Mouse (Mus musculus) liver, embryonic 11.5 days (tissue): ENCODE results near the gene Eci1. TPM values are rescaled to one million over a fixed set of nuclear protein-coding genes. Genes with fewer than 3 reads are reported as not detected.

Experiments
- ATAC-seq: fragments of 200-750 bp; cut with Nextera tagmentation; replicated peaks from 2 replicates; pipeline ENCODE4 v1.8.0; 2017; ENCODE audit warnings: moderate number of reproducible peaks, mild to moderate bottlenecking, moderate TSS enrichment, moderate library complexity; ENCODE audit not compliant: low FRiP score
- DNase-seq: peaks from one replicate; pipeline ENCODE4 v3.0.0-alpha.2; 2017; ENCODE audit warnings: low spot score
- H3K27ac ChIP-seq: fragments of 300-500 bp; sonication (generic); 2 replicates; pipeline ENCODE4 v1.5.1; 2014; ENCODE audit warnings: mild to moderate bottlenecking, low read depth, low read length, control low read depth
- H3K27me3 ChIP-seq: fragments of 300-500 bp; sonication (generic); replicated peaks from 2 replicates; pipeline ENCODE4 v1.6.1; 2014; ENCODE audit warnings: low read length, mixed read lengths; ENCODE audit not compliant: control insufficient read depth, insufficient read depth
- H3K36me3 ChIP-seq: fragments of 300-500 bp; sonication (generic); 2 replicates; pipeline ENCODE4 v1.6.1; 2014; ENCODE audit warnings: mild to moderate bottlenecking, low read length, moderate library complexity, mixed read lengths; ENCODE audit not compliant: control insufficient read depth, insufficient read depth
- H3K4me1 ChIP-seq: fragments of 300-500 bp; sonication (generic); replicated peaks from 2 replicates; pipeline ENCODE4 v1.6.1; 2014; ENCODE audit warnings: low read length, mixed read lengths; ENCODE audit not compliant: control insufficient read depth, insufficient read depth
- H3K4me2 ChIP-seq: fragments of 300-500 bp; sonication (generic); 2 replicates; pipeline ENCODE4 v1.6.1; 2014; ENCODE audit warnings: mild to moderate bottlenecking, control low read depth, moderate library complexity
- H3K4me3 ChIP-seq: fragments of 300-500 bp; sonication (generic); 2 replicates; pipeline ENCODE4 v1.5.1; 2014; ENCODE audit warnings: low read depth, low read length, control low read depth
- H3K9ac ChIP-seq: fragments of 300-500 bp; sonication (generic); 2 replicates; pipeline ENCODE4 v1.6.1; 2014; ENCODE audit warnings: low read depth, low read length, control low read depth
- H3K9me3 ChIP-seq: fragments of 300-500 bp; sonication (generic); 2 replicates; pipeline ENCODE4 v1.6.1; 2016; ENCODE audit warnings: low read length, inconsistent platforms, mixed read lengths; ENCODE audit not compliant: control insufficient read depth
- WGBS: fragments of 180-500 bp; shearing (Covaris S2); extraction: QIAGEN DNeasy Blood & Tissue Kit; methylation state at CpG from one replicate; pipeline ENCODE4 v1.1.7; 2014; 5-methylcytosine and 5-hydroxymethylcytosine counted together
- polyA plus RNA-seq: library from polyadenylated mRNA; unstranded; fragments of >200 nt; fragmentation: Nextera tagmentation; extraction: Ambion mirVana; gene quantifications from 2 replicates; pipeline ENCODE4 v1.2.1, GENCODE M21; 2014

The Eci1 gene
- polyA plus RNA-seq, 1 experiment from 2014 or later: 126 TPM

DNA sequence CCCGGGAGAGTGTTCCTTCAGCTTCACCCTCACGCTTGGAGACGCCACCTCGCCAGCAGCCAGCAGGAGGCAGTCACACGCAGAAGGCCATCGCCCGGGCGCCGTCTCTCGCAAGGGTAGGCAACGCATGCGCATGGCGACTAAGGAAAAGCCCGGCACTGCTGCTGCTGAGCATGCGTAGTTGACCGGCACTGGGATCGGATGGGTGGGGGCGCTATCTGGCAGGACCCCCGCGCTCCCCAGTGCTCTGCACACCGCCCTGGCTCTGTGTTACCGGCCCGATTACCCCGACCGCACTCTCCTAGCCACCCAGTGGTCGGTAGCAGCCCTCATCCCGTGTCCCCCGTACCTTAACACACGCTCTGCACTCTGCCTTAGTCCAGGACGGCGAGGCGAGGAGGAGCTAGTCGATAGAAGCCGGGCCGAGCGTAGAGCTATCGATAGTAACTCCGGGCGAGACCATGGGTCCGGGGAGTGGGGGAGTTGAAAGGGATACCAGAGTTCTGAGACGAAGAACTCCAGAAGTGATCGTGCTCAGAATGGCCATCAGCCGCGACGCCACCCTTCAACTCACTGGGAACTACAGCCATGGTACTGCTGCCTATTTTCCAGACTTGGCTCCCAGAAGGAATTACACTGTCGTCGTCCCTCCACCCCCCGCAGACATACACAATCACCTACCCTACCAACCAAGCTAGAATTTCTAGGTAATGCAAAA, 52.4 kb downstream of the Eci1 start, which contains the start of gene Mlst8:
TSS of gene Mlst8 (minus strand) at position 416 of the 718 bp plus-strand sequence.
- DNase-seq: peak; percentile 97
- Histone ChIP-seq H3K27me3 (no peaks in the 10 kb centered on the region), H3K9me3 (no peaks in the 10 kb centered on the region), H3K9ac (peak within 1 kb of the TSS; percentile 92), H3K27ac (peak within 1 kb of the TSS; percentile 90), H3K4me3 (peak within 1 kb of the TSS; percentile 84), H3K4me1 (peaks cover 13% of the 10 kb centered on the region), H3K36me3 (peaks cover 14% of the 10 kb centered on the region), H3K4me2 (peak within 1 kb of the TSS; percentile 87)
- ATAC-seq: peak; percentile 93
- under 1% methylated on average over 48 of the region's 48 CpGs for WGBS

DNA sequence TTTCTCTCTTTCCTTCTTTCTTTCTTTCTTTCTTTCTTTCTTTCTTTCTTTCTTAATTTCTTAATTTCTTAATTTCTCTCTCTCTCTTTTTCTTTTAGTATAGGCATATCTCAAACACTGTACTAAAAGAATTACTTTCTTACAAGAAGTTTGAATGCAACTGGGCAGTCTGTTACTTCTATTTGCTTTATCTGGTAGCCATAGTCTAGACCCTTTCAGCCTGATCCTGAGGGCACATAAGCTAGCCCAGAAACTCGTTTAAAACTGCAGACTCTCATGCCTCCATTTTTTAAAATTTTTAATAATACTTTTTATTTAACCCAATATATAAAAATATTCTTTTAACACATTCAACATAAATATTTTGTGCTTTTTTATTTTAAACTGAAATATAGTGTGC, 53.0 kb downstream of the Eci1 start:
- Histone ChIP-seq H3K4me3 (peak overlapping the region; percentile 84), H3K27me3 (no peaks in the 10 kb centered on the region), H3K9ac (peak overlapping the region; percentile 39), H3K4me2 (peak overlapping the region; percentile 87), H3K4me1 (peaks cover 13% of the 10 kb centered on the region), H3K36me3 (peaks cover 13% of the 10 kb centered on the region), H3K27ac (peak overlapping the region; percentile 64; the same call in 1 of the 2 replicates), H3K9me3 (no peaks in the 10 kb centered on the region)
- ATAC-seq: no peak
- 28% methylated on average over 1 of the region's 1 CpGs for WGBS
- no peak for DNase-seq

DNA sequence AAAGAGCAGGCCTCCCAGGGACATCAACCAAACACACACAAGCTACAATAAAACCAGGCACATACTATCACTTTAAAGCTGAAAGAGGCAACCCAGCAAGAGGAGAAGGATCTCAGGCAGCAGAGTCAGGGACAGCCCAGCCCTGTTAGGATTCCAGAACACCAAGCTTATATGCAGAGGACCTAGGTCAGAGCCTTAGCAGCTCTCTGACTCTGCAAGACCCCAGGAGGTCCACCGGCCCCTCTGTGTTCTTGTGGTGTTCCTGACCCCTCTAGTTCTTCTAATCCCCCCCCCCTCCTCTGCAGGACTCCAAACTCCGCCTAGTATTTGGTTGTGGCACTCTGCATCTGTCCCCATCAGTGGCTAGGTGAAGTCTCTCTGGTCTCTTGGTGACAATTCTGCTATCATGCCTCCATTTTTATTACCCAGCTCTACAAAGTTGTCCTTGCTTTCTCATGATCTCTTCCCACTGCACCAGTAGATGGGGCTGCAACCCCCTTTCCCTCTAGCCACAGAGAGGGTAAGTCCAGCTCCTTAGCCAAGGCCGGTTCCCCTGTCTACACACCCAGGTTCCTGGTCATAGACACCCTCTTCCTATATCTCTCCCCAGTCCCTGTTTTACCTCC, 53.9 kb downstream of the Eci1 start:
- Histone ChIP-seq H3K4me3 (no peak overlapping the region), H3K4me1 (peaks cover 14% of the 10 kb centered on the region), H3K9ac (0 out of 2 replicates have a peak overlapping the region, but pooled peaks have one; percentile 3), H3K9me3 (no peaks in the 10 kb centered on the region), H3K4me2 (peak overlapping the region; percentile 87), H3K27me3 (no peaks in the 10 kb centered on the region; the same call in 1 of the 2 replicates), H3K36me3 (peaks cover 9% of the 10 kb centered on the region), H3K27ac (peak overlapping the region; percentile 16; the same call in 1 of the 2 replicates)
- ATAC-seq (no peak), DNase-seq (no peak)
- 54% methylated on average over 3 of the region's 3 CpGs for WGBS

DNA sequence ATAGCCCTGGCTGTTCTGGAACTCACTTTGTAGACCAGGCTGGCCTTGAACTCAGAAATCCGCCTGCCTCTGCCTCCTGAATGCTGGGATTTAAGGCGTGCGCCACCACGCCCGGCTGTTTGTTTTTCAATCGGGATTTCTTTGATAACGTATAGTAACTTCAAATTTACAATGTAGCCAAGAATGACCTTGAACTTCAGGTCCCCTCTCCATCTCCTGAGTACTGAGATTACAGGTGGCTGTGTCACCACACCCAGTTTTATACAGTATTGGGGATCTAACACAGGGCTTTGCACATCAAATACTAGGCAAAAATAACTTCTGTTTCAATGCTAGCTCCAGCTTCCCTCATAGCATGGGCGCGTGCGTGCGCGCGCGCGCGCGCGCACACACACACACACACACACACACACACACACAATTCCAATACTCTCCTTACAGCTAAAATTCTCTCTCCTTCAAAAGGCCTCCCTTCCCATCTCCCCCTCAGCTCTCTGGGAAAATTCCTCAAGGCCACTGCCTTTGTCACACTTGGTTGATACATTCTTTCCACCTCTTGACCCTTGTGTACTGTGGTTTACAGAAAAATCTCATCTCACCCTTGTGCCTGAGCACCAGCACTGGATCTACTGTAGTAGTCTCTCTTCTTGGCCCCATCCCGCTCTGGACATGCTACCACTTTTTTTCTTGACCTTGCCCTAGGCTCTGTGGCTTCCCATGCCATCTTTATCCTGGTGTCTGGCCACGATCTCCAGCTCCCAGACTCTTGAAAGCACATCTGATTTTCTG, 54.8 kb downstream of the Eci1 start:
- DNase-seq (no peak), ATAC-seq (no peak)
- H3K9me3 ChIP-seq: no peaks in the 10 kb centered on the region
- H3K27me3 ChIP-seq: no peaks in the 10 kb centered on the region; the same call in 1 of the 2 replicates
- 90% methylated on average over 20 of the region's 20 CpGs for WGBS
- H3K27ac ChIP-seq: no peak overlapping the region
- no peak overlapping the region for H3K4me3 ChIP-seq
- H3K4me2 ChIP-seq: no peak overlapping the region
- peaks cover 9% of the 10 kb centered on the region for H3K36me3 ChIP-seq
- peaks cover 15% of the 10 kb centered on the region for H3K4me1 ChIP-seq
- H3K9ac ChIP-seq: no peak overlapping the region

DNA sequence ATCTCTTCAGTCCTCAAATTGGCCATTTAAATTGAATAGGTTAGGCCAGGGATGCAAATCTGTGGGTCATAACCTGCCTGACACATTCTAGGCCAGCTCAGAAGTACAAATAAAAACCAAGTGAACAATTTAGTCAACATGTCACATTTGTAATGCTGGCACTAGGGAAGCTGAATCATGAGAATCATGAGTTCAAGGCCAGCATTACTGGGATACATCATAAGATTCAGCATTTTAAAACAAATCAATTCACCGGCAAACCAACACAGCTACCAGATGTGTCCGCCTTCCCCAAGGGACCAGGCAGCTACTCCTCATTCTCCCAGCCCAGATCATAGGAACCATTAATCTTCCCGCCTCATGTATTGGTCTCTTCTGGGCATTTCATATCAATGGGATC, 57.1 kb downstream of the Eci1 start:
- no peaks in the 10 kb centered on the region for H3K36me3 ChIP-seq
- H3K9ac ChIP-seq: no peak overlapping the region
- DNase-seq: no peak
- H3K27ac ChIP-seq: no peak overlapping the region
- H3K9me3 ChIP-seq: no peaks in the 10 kb centered on the region
- no peak overlapping the region for H3K4me3 ChIP-seq
- WGBS: 86% methylated on average over 3 of the region's 3 CpGs
- ATAC-seq: no peak
- H3K4me1 ChIP-seq: peaks cover 9% of the 10 kb centered on the region
- no peak overlapping the region for H3K4me2 ChIP-seq
- peaks cover 20% of the 10 kb centered on the region for H3K27me3 ChIP-seq

DNA sequence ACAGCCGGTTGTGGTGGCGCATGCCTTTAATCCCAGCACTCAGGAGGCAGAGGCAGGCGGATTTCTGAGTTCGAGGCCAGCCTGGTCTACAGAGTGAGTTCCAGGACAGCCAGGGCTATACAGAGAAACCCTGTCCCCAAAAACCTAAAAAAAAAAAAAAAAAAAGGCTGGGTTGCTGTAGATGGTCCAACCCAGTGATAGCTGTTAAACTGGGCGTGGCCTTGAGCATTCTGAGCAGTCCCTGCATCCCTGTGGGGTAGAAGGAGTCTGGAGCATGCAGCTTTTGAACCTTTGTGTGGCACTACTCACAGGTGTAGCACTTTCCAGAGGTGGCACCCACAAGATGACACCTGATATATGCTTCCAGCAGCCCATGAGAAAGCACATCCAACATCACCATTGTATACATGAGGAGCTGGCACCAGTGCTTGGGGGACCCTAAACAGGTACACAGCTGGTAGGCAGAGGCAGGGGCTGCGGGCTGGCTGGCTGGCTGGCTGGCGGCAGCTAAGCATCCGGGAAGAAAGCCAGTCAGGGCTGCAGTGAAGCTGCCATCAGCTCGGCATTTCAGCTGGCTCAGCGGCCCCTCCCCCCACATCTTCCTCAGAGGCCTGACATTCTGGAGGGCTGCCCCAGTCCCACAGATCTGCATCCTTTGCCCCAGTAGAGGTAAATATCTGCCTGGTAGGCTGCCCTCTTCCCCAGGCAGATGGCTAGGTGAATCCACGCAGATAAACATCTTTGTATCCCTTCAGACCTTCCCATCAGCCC, 58.8 kb downstream of the Eci1 start:
- ATAC-seq (no peak), DNase-seq (no peak)
- Histone ChIP-seq H3K4me1 (peaks cover 16% of the 10 kb centered on the region), H3K4me2 (no peak overlapping the region), H3K4me3 (no peak overlapping the region), H3K9me3 (no peaks in the 10 kb centered on the region), H3K27ac (no peak overlapping the region), H3K9ac (no peak overlapping the region), H3K27me3 (peaks cover 38% of the 10 kb centered on the region), H3K36me3 (no peaks in the 10 kb centered on the region)
- 44% methylated on average over 11 of the region's 11 CpGs for WGBS

DNA sequence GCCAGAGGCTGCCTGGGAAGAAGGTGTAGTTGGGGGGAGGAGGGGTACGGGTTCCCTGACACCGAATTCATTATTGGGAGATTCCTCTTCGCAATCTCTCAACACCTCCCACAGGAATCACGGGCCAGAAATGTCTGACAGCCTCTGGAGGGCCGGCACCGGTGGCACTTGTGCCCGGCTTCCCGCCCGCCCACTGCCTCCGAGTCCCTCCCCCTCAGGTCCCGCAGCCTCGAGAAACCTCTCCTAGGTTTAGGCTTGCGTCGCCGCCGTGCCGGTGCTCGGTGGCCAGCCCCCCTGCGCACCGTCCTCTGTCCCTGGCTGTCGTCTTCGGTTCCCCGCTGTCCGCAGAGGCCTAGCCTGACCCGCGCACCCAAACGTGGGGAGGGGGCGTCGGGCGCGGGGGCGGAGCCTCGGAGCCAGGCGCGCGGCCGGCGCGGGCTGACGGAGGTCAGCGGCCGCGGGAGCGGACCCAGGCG, 61.8 kb downstream of the Eci1 start, which contains the start of gene Caskin1:
TSS of gene Caskin1 (plus strand) at position 416 of the 476 bp plus-strand sequence.
- peak within 1 kb of the TSS; percentile 64 for H3K4me3 ChIP-seq
- H3K4me1 ChIP-seq: peaks cover 14% of the 10 kb centered on the region; the same call in 1 of the 2 replicates
- H3K27me3 ChIP-seq: peaks cover 41% of the 10 kb centered on the region
- ATAC-seq (no peak), DNase-seq (no peak)
- no peak within 1 kb of the TSS for H3K27ac ChIP-seq
- peak within 1 kb of the TSS; percentile 92 for H3K4me2 ChIP-seq
- H3K36me3 ChIP-seq: no peaks in the 10 kb centered on the region
- H3K9ac ChIP-seq: peak within 1 kb of the TSS; percentile 56
- under 1% methylated on average over 43 of the region's 45 CpGs for WGBS
- no peaks in the 10 kb centered on the region for H3K9me3 ChIP-seq
